Mouse (Mus musculus) E14TG2a.4 (cell line): ENCODE data around the gene Capn1.

Experiments
- H3K27me3 ChIP-seq: 2 replicates; pipeline ENCODE4 v1.6.1; 2014; ENCODE audit warnings: low read length, control low read depth; ENCODE audit not compliant: insufficient read depth
- H3K36me3 ChIP-seq: 2 replicates; pipeline ENCODE4 v1.6.1; 2014; ENCODE audit warnings: low read length, control low read depth; ENCODE audit not compliant: insufficient read depth
- H3K4me1 ChIP-seq: replicated peaks from 2 replicates; pipeline ENCODE4 v1.6.1; 2014; ENCODE audit warnings: low read depth, low read length, control low read depth
- H3K4me3 ChIP-seq: replicated peaks from 2 replicates; pipeline ENCODE4 v1.5.1; 2014; ENCODE audit warnings: mild to moderate bottlenecking, low read length
- H3K9me3 ChIP-seq: 2 replicates; pipeline ENCODE4 v1.6.1; 2014; ENCODE audit warnings: low read length, control low read depth
- CTCF ChIP-seq: conservative IDR thresholded peaks from 2 replicates; pipeline ENCODE4 v1.5.1; 2014; ENCODE audit warnings: low read length
- NANOG ChIP-seq: IDR thresholded peaks from 2 replicates; pipeline ENCODE4 v1.6.1; 2014; ENCODE audit warnings: borderline replicate concordance, low read length, mixed read lengths
- POU5F1 ChIP-seq: IDR thresholded peaks from 2 replicates; pipeline ENCODE4 v1.6.1; 2014; ENCODE audit warnings: low read length, borderline replicate concordance

Capn1 gene

DNA sequence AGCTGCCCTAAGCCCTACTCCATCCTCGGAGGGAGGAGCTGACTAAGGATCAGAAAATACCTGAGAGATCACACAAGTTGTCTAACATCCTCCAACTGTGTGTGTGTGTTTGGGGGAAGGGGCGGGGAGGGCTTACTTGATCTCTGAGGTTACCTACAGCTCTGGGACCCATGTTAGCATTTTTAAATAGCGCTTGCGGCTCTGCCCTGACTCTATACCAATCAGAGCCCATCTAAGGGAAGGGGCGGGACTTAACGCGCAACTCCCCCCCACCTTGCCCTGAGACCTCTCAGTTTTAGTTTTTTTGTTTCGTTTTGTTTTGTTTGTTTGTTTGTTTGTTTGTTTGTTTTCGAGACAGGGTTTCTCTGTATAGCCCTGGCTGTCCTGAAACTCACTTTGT lies 13.7 kb upstream of the Capn1 start:
- Histone ChIP-seq H3K4me3 (peak overlapping the region; percentile 21; the same call in 1 of the 2 replicates), H3K9me3 (no peaks in the 10 kb centered on the region), H3K4me1 (peaks cover 40% of the 10 kb centered on the region), H3K27me3 (peaks cover 3% of the 10 kb centered on the region; the same call in 1 of the 2 replicates), H3K36me3 (no peaks in the 10 kb centered on the region)
- no peak for TF ChIP-seq POU5F1
- TF ChIP-seq CTCF: no peak
- TF ChIP-seq NANOG: no peak

DNA sequence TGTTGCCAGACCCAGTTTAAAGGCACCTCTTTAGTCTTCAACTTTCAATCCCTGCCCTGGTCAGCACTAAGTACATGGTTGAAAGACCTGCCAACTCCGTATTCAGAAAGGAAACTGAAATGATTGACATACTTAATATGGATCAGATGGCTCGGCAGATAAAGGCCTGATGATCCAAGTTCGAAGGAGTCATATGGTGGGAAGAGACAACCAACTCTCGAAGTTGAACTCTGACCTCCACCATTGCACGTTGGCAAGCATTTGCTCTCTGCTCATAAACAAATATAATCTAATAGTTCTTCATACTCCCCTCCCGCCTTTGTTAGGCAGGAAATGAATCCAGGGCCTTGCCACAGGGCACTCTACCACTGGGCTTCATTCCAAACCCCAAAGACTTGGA lies 13.3 kb upstream of the Capn1 start:
- no peaks in the 10 kb centered on the region for H3K36me3 ChIP-seq

GRCm38 (mm10) chr19:6023930-6024329 lies 8.2 kb upstream of the Capn1 start:
- Histone ChIP-seq H3K36me3 (no peaks in the 10 kb centered on the region), H3K4me3 (peak overlapping the region; percentile 47)

More for the DNA sequence above, 13.3 kb upstream of the Capn1 start:
- Histone ChIP-seq H3K4me1 (peaks cover 44% of the 10 kb centered on the region), H3K27me3 (peaks cover 3% of the 10 kb centered on the region; the same call in 1 of the 2 replicates), H3K4me3 (peak overlapping the region; percentile 21; the same call in 1 of the 2 replicates), H3K9me3 (no peaks in the 10 kb centered on the region)
- TF ChIP-seq NANOG: no peak
- no peak for TF ChIP-seq CTCF
- TF ChIP-seq POU5F1: no peak

DNA sequence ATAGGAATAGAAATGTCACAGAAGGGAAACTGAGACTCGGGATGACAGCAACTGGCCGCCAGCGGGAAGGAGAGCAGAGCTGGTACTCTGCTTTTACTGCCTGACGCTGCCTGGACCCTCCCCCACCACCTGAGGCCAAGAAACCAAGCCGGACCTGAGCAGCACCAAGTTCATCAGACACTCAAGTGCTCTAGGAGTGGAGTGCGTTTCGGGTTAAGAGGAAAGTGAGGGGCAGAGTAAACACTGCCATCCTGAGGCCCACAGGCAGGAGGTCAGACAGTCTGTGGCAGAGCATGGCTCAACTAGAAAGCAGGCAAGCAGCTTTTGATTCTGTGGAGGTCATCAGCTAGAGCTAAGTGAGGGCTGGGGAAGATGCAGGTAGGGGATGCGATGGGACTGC lies 7.4 kb upstream of the Capn1 start:
- peaks cover 46% of the 10 kb centered on the region for H3K4me1 ChIP-seq
- peak overlapping the region; percentile 47 for H3K4me3 ChIP-seq
- TF ChIP-seq POU5F1: no peak
- H3K36me3 ChIP-seq: no peaks in the 10 kb centered on the region
- H3K9me3 ChIP-seq: no peaks in the 10 kb centered on the region
- H3K27me3 ChIP-seq: no peaks in the 10 kb centered on the region; the same call in 1 of the 2 replicates

More at GRCm38 (mm10) chr19:6023930-6024329, 8.2 kb upstream of the Capn1 start:
- no peaks in the 10 kb centered on the region; the same call in 1 of the 2 replicates for H3K27me3 ChIP-seq
- no peaks in the 10 kb centered on the region for H3K9me3 ChIP-seq
- TF ChIP-seq POU5F1 (no peak), CTCF (no peak), NANOG (no peak)
- H3K4me1 ChIP-seq: peaks cover 45% of the 10 kb centered on the region

GRCm38 (mm10) chr19:6020276-6020675 lies 4.6 kb upstream of the Capn1 start:
- no peaks in the 10 kb centered on the region for H3K9me3 ChIP-seq
- H3K4me3 ChIP-seq: no peak overlapping the region
- H3K4me1 ChIP-seq: peaks cover 64% of the 10 kb centered on the region
- no peak for TF ChIP-seq CTCF
- no peak for TF ChIP-seq NANOG
- no peak for TF ChIP-seq POU5F1
- no peaks in the 10 kb centered on the region for H3K36me3 ChIP-seq
- peaks cover 7% of the 10 kb centered on the region for H3K27me3 ChIP-seq

DNA sequence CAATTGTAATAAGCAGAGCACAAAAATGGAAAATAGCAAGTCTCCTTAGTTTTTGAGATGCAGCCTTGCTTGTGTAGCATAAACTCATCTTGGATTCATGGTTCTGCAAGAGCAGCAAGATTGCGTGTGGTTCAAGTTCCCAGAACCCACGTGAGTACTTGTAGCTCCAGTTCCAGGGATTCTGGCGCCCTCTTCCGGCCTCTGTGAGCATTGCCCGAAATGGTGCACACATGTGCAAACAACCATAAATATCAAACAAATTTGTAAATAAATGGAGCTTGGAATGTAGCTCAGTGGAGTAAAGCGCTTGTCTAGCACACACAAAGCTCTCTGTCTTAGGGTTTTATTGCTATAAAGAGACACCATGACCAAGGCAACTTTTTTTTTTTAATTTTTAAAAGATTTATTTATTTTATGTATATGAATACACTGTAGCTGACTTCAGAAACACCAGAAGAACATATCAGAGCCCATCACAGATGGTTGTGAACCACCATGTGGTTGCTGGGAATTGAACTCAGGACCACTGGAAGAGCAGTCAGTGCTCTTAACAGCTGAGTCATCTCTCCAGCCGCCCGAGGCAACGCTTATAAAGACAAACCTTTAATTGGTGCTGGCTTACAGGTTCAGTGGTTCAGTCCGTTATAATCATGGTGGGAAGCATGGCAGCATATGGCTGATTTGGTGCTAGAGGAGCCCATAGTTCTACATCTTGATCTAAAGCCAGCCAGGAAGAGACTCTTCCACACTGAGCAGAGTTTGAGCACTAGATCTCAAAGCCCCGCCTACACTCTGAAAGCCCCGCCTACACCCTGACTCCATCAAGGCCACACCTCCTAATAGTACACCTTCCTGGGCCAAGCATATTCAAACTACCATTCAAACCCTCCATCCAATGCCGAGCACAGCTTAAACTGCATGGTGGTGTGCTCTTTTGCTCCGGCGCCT lies 2.7 kb upstream of the Capn1 start:
- TF ChIP-seq NANOG (no peak), CTCF (peak; percentile 97)
- peaks cover 69% of the 10 kb centered on the region for H3K4me1 ChIP-seq
- peaks cover 2% of the 10 kb centered on the region; the same call in 1 of the 2 replicates for H3K36me3 ChIP-seq
- H3K27me3 ChIP-seq: peaks cover 18% of the 10 kb centered on the region
- H3K4me3 ChIP-seq: peak overlapping the region; percentile 60
- no peaks in the 10 kb centered on the region for H3K9me3 ChIP-seq

DNA sequence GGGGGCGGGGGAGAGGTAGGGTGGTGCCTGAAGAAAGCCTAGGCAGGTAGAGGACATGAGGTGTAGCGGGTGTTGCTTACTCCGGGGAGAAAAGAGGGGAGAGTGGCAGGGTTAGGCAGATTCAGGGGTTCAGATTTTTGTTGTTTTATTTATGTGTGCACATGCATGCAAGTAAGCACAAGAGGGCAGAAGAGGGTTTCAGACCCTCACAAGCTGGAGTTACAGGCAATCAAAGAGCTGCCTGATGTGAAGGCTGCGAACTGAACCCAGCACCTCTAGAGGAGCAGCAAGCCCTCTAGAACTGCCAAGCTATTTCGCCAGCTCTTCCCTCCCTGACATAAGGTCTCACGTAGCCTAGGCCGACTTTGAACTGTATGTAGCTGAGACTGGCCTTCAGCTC lies 835 bp upstream of the Capn1 start:
- H3K4me1 ChIP-seq: peaks cover 71% of the 10 kb centered on the region
- peaks cover 27% of the 10 kb centered on the region for H3K27me3 ChIP-seq
- no peaks in the 10 kb centered on the region for H3K9me3 ChIP-seq
- H3K36me3 ChIP-seq: peaks cover 9% of the 10 kb centered on the region; the same call in 1 of the 2 replicates
- TF ChIP-seq CTCF (no peak), NANOG (no peak), POU5F1 (no peak)
- H3K4me3 ChIP-seq: peak overlapping the region; percentile 80

DNA sequence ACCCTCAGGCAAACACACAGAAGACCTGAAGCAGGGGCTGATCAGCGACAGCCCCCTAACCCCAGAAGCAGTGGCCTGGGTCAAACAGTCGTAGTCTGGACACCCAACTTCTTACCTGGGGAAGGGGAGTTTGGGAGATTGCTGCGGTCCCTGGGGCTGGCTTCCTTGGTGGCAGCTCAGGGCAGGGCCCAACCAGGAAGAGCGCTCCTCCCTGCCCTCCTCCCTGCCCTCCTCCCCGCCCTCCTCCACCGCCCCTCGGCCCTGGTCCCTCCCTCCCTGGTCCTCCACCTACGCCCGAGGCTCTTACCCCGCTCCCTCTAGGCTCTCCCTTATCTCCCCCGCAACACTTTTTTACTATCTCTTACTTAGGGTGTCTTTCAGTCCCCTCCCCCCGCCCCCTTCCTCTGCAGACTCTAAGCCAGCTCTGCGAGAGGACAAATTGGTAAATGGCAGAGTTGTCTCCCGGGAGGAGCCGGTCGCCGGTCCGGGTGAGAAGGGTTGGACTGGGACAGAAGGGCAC lies 646 bp downstream of the Capn1 start:
- Histone ChIP-seq H3K27me3 (peaks cover 27% of the 10 kb centered on the region), H3K4me3 (peak overlapping the region; percentile 80), H3K36me3 (peaks cover 9% of the 10 kb centered on the region; the same call in 1 of the 2 replicates), H3K4me1 (peaks cover 82% of the 10 kb centered on the region), H3K9me3 (no peaks in the 10 kb centered on the region)
- TF ChIP-seq NANOG (no peak), CTCF (no peak), POU5F1 (no peak)
